Mouse (Mus musculus): ENCODE measurements at regions not wholly inside any gene's neighbourhood (a gene's known extent, or its start where the extent isn't known, plus 50 kb on each side); places are given as distances from the start of the nearest gene placed in this dataset.

- no peak for TF ChIP-seq TAL1 (conservative IDR thresholded peaks at IDR 0.05; ENCODE audit: low read depth, low read length)
- no peak for TF ChIP-seq CTCF (IDR thresholded peaks at IDR 0.05; ENCODE audit: low read depth, low read length)
- no peak for TF ChIP-seq POLR2AphosphoS5 (IDR thresholded peaks at IDR 0.05; ENCODE audit: insufficient replicate concordance, low read depth, low read length)
- no peak for TF ChIP-seq GATA1 (IDR thresholded peaks at IDR 0.05; ENCODE audit: borderline replicate concordance, low read length)
These were observed 145.8 kb upstream of the Noct start for GRCm38 (mm10) chr3:51078459-51078858.
